Mouse (Mus musculus) heart, adult 11 months (tissue): ENCODE results near the gene Atp6v1fnb.

Source experiments
- DNase-seq: peaks from one replicate; pipeline ENCODE4 v3.0.0; 2022

Gene Atp6v1fnb

GRCm38 (mm10) chr6:29467583-29468354 is 3.5 kb upstream of the Atp6v1fnb start, which contains the start of gene Atp6v1f:
Gene Atp6v1f (plus strand): TSS chr6:29467718.
- peak; percentile 99 for DNase-seq

- no peak for DNase-seq
Measured at GRCm38 (mm10) chr6:29468851-29469250, 2.4 kb upstream of the Atp6v1fnb start.

DNA sequence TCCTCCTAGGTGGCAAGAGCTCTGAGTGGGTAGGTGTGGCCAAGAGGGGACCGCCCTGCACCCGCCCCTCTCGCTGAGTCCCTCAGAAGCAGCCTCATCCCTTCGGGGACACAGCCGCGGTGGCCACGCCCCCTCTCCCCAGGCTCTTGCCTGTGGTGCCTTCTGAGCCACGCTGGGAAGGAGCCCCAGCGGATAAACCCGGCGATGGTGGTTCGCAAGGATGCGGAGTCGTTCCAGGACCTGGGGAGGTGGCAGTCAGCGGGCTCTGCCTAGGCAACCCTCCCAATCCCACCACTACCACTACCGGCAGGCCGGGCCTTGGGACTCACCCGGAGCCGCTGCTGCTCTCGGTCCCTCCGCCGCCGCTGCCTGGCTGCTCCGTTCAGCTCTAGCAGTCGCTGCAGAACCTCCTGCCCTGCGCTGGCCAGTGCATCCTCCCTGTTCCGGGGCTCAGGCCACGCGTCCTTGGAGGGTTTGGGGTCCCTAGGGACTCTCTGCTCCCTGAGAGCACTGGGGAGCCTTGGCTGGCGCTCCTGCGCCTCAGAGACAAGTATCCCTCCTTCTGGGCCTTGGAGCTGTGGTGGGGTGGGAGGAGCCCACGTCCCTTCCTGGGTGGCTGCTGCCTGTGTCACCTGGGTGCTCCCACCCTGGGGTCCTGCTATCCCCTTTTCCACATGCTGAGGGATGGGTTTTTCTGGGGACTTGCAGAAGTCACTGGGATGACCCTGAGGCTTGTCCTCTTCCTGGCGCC is 2.9 kb downstream of the Atp6v1fnb start:
- peak; percentile 98 for DNase-seq

GRCm38 (mm10) chr6:29474736-29475135 is 3.5 kb downstream of the Atp6v1fnb start:
- no peak for DNase-seq

GRCm38 (mm10) chr6:29482691-29483090 is 11.5 kb downstream of the Atp6v1fnb start:
- DNase-seq = no peak

GRCm38 (mm10) chr6:29484716-29485559 is 13.7 kb downstream of the Atp6v1fnb start:
- peak; percentile 93 for DNase-seq

DNA sequence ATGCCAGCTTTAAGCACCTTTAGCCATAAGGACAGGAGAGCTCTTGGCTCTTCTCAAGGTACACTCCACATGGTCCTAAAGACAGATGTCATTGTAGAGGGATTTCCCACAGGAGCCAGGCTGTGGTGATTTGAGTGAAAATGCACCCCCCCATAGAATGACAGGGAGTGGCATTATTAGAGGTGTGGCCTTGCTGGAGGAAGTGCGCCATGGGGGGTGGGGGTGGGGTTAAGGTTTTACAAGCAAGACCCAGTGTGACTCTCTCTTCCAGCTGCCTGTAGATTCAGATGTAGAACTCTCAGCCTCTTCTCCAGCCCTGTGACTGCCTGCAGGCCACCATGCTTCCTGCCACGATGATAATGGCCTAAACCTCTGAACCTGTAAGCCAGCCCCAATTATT is 14.7 kb downstream of the Atp6v1fnb start:
- DNase-seq = no peak

DNA sequence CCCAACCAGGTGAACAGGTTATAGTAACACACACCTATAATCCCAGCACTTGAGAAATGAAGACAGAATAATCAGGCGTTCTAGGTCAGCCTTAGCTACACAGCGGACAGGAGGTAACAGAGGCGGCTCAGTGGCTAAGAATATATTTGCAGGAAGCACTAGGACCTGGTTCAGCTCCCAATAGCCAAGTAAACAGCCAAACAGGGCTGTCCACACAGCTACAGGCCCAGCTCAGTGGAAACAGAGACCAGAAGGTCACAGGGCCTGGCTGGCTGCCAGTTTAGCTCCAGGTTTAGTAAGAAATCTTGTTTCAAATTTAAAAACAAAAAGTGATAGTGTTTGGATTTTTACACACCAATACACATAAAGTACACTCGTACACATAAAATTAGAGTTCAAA is 22.9 kb downstream of the Atp6v1fnb start:
- DNase-seq = peak; percentile 91

- DNase-seq = peak; percentile 78
Measured at GRCm38 (mm10) chr6:29496270-29496669, 25.0 kb downstream of the Atp6v1fnb start.

- no peak for DNase-seq
Measured at GRCm38 (mm10) chr6:29497791-29498190, 26.6 kb downstream of the Atp6v1fnb start.

- DNase-seq = no peak
Measured at GRCm38 (mm10) chr6:29500177-29500576, 28.9 kb downstream of the Atp6v1fnb start.

DNA sequence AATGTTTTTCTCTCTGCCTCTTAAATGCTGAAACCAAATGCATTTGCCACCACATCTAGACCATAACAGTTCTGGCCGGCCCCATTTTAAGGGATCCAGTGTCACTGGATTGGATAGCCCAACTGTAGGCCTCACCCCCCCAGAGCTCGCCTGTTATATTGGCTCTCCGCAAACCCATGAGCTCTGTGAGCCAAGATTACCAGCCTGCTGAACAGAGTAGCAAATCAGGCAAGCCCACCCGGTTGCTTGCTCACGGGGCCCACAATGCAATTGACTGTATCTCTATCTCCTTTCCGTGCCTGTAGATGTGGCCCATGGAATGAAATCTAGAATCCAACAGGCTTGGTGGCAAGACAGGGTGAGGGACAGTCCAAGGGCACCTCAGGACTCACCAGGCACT is 29.6 kb downstream of the Atp6v1fnb start:
- DNase-seq = no peak

DNA sequence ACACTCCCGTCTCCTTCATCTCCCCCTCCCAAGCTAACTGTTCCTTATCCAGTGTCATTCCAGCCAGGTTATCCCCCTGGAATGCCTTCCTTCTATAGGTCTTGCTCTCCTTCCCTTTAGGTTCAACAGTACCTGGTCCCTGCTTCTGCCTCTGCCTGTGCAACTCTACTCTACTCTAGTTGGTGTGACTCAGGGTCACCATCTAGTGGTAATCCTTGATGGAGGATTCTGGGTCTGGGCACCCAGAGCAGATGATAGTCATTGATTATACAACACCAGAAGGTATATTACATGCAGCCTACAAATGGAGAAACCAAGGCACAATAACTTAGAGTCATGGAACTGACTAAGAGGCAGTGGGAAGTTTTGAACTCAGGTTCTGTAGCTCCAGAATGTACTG is 30.4 kb downstream of the Atp6v1fnb start:
- DNase-seq = no peak

- DNase-seq = no peak
Measured at GRCm38 (mm10) chr6:29505493-29505892, 34.3 kb downstream of the Atp6v1fnb start.

- peak; percentile 80 for DNase-seq
Measured at GRCm38 (mm10) chr6:29506834-29507233, 35.6 kb downstream of the Atp6v1fnb start.

DNA sequence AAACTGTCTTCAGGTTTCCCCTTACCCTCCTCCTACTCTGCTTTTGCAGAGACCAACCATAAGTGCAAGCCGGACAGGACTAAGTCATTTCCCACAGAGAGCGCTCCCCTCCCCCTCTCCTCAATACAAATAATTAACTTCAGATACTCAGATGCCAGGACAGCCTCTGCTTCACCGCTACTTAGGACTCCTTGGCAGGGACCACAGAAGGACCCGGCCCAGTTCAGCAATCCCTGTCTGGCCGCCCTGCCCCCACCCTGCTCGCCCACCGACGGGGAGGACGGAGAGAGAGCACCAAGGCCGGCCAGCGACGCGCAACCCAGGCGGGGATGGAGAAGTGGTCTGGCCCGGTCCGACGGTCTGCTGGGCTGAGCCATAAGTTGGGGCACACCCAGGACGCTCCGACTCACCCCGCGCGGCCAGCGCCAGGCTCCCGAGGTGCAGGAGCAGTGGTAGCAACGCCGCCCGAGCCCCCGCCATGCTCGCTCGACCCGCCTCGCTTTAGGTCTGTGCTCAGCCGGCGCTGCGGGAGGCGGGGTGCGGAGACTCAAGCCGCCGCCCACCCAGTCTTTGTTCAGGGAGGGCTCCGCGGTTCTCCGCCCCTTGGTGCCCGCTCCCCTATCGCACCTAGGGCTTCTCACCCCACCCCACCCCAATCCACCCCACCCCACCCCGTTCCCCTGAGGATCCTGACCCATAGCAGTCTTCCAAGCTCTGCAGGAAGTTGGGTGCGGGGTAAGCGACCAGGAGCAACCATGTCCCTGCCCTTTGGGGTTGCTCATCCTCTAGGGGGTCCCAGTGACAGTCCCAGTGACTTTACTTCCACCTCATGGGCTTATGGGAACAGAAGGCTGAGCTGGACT is 36.4 kb downstream of the Atp6v1fnb start, which contains the start of gene Kcp:
TSS of gene Kcp (minus strand) at position 506 of the 863 bp plus-strand sequence.
- peak; percentile 92 for DNase-seq

- peak; percentile 98 for DNase-seq
Measured at GRCm38 (mm10) chr6:29509086-29509485, 37.8 kb downstream of the Atp6v1fnb start.

GRCm38 (mm10) chr6:29513284-29513683 is 42.0 kb downstream of the Atp6v1fnb start:
- DNase-seq = peak; percentile 97

- DNase-seq = peak; percentile 96
Measured at GRCm38 (mm10) chr6:29517139-29517538, 45.9 kb downstream of the Atp6v1fnb start.

DNA sequence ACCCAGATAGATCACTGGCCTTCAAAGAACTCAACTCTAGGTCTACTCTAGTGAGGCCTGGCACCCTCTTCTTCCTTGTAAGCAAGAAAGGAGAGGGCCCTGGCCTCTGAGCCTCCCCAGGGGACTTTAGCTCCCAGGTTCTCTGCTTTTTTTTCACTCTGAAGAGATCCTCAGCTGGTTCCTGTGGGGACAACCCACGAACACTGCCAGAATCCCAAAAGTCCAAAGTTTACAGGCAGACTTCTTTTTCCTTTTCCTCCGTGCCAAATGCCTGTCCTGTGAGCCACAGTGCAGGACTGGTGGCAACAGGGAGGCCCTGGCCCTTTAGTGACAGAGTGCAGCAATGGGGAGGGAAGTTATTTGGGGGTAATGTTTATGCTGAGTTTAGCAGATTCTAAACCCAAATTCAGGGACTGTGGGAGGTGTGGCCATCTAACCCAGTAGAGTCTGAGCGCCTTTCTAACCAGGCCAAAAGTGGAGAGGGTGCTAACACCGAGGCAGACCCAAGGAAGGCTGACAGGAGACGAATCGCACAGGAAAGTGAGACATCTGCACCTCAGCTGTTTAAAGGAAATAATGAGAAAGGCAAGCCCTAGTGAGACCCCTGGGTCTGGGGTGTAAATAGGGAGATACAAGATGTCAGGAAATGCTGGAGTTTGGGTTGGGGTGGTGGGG is 51.5 kb downstream of the Atp6v1fnb start:
- DNase-seq = peak; percentile 91
